Mouse (Mus musculus): Measurements from ENCODE around the gene Tcp11. TPM values are rescaled to one million over a fixed set of nuclear protein-coding genes. Genes with fewer than 3 reads are reported as not detected.

Tcp11 gene
- polyA plus RNA-seq, 1 experiment from 2014 or later: 1.6 TPM

DNA sequence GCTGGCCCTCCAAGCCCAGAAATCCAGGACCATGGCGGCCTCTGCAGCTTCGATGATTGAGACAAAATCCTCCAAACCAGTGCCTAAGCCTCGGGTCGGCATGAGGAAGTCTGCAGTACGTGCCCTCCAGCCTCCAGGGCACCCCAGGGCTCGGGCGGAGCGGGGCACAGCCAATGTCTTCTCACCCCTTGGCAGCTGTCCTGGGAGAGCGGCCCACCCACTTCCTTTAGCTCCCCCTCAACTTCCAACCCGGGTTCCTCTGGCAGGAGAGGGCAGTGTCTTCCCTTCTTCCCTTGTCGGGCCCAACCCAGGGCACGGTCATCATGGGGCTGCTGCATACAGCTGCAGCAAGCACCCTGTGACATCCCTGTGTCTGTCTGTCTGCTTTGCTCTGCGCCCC lies 22.1 kb downstream of the Tcp11 start:
- 83% methylated on average over 13 of the region's 13 CpGs for WGBS
- no peak overlapping the region for H3K4me3 ChIP-seq (ENCODE audit: low read length)
- no peaks in the 10 kb centered on the region for H3K9me3 ChIP-seq (ENCODE audit: control insufficient read depth, low read length)
- H3K27me3 ChIP-seq (replicated peaks; ENCODE audit: control insufficient read depth, insufficient read depth, low read length): no peaks in the 10 kb centered on the region
- no peak for ATAC-seq
- H3K36me3 ChIP-seq (ENCODE audit: control insufficient read depth, insufficient read depth, low read length): peaks cover 7% of the 10 kb centered on the region; the same call in 1 of the 2 replicates
- no peak overlapping the region for H3K4me2 ChIP-seq (ENCODE audit: low read depth, low read length)
- H3K9ac ChIP-seq (ENCODE audit: low read depth, low read length): no peak overlapping the region
- H3K4me1 ChIP-seq (ENCODE audit: control insufficient read depth, insufficient read depth, low read length): no peaks in the 10 kb centered on the region
- no peak overlapping the region for H3K27ac ChIP-seq (ENCODE audit: low read length)

DNA sequence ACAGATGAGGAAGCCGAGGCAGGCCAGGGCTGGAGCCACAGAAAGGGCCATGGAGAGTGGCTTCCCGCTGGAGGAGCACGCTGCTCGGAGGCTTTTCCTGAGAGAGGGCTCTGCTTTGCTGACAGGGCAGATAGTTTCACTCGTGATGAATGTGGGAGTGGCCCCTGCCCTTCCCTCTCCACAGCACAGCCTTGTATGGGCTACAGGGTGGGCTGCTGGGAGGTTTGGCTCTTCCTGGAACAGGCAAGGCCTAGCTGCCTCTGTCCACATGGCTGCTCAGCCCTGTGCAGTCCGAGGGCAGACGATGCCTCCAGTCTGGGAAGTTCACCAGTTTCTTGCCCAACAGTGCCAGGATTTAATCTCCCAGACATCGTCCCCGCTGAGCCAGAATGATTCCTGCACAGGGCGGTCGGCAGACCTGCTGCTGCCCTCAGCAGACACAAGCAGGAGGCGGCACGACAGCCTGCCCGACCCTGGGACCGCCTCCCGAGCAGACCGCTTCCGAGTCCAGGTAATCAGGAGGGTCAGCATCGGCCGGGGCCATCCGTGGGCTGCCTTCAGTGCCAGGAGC lies 28.1 kb downstream of the Tcp11 start:
- WGBS: 75% methylated on average over 21 of the region's 21 CpGs
- Histone ChIP-seq H3K4me2 (ENCODE audit: low read depth, low read length) (no peak overlapping the region), H3K9ac (ENCODE audit: low read depth, low read length) (no peak overlapping the region), H3K9me3 (ENCODE audit: control insufficient read depth, low read length) (no peaks in the 10 kb centered on the region), H3K4me1 (ENCODE audit: control insufficient read depth, insufficient read depth, low read length) (no peaks in the 10 kb centered on the region), H3K36me3 (ENCODE audit: control insufficient read depth, insufficient read depth, low read length) (peaks cover 3% of the 10 kb centered on the region; the same call in 1 of the 2 replicates), H3K27me3 (replicated peaks; ENCODE audit: control insufficient read depth, insufficient read depth, low read length) (no peaks in the 10 kb centered on the region), H3K27ac (ENCODE audit: low read length) (no peak overlapping the region), H3K4me3 (ENCODE audit: low read length) (no peak overlapping the region)
- ATAC-seq: no peak

DNA sequence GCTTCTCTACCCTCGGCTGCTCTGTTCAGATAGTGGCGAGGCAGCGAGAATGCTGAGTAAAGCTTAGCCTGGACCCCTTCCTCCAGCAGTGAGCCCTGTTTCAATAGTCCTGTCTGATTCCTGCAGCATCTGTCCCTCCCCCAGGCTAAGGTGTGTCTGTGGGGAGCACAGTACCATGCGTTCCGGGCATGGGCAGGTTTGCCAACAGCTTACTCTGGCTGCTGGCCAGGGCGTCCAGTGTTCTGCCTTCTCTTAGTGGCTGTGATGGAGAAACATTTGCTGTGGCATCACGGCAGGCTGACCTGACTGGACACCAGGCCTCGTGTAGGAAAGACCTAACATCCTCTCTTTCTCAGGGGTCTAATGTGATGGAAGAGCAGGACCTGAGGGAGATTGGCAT lies 30.2 kb downstream of the Tcp11 start:
- 90% methylated on average over 8 of the region's 8 CpGs for WGBS
- Histone ChIP-seq H3K4me3 (ENCODE audit: low read length) (no peak overlapping the region), H3K27me3 (replicated peaks; ENCODE audit: control insufficient read depth, insufficient read depth, low read length) (no peaks in the 10 kb centered on the region), H3K4me1 (ENCODE audit: control insufficient read depth, insufficient read depth, low read length) (no peaks in the 10 kb centered on the region), H3K9ac (ENCODE audit: low read depth, low read length) (no peak overlapping the region), H3K9me3 (ENCODE audit: control insufficient read depth, low read length) (no peaks in the 10 kb centered on the region), H3K36me3 (ENCODE audit: control insufficient read depth, insufficient read depth, low read length) (peaks cover 3% of the 10 kb centered on the region; the same call in 1 of the 2 replicates), H3K4me2 (ENCODE audit: low read depth, low read length) (no peak overlapping the region), H3K27ac (ENCODE audit: low read length) (no peak overlapping the region)
- ATAC-seq: no peak

DNA sequence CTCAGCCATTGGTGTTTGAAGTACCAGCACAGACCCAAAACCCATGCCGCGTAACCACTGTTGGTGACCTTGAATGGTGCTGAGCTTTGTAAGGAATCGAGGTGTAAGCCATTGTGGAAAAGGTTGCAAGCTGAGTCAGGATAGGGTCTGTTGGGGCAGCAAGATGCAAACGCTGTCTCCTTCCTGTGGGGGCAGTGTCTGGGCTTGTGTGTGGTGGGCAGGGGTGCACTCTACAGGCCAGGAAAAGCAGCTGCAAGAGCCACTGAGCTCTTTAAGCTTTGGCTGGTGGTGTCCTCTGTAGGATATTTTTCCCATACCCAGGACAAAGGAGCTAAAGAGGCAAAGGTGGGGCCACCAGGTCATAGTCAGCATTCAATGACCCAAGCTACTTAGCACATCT lies 32.0 kb downstream of the Tcp11 start:
- Histone ChIP-seq H3K4me3 (ENCODE audit: low read length) (no peak overlapping the region), H3K9me3 (ENCODE audit: control insufficient read depth, low read length) (no peaks in the 10 kb centered on the region), H3K27me3 (replicated peaks; ENCODE audit: control insufficient read depth, insufficient read depth, low read length) (no peaks in the 10 kb centered on the region), H3K36me3 (ENCODE audit: control insufficient read depth, insufficient read depth, low read length) (0 out of 2 replicates have a peak, but pooled peaks cover 3% of the 10 kb centered on the region), H3K27ac (ENCODE audit: low read length) (no peak overlapping the region), H3K9ac (ENCODE audit: low read depth, low read length) (no peak overlapping the region), H3K4me1 (ENCODE audit: control insufficient read depth, insufficient read depth, low read length) (no peaks in the 10 kb centered on the region), H3K4me2 (ENCODE audit: low read depth, low read length) (no peak overlapping the region)
- WGBS: 47% methylated on average over 4 of the region's 4 CpGs
- ATAC-seq: peak; percentile 71; the same call in 1 of the 2 replicates

DNA sequence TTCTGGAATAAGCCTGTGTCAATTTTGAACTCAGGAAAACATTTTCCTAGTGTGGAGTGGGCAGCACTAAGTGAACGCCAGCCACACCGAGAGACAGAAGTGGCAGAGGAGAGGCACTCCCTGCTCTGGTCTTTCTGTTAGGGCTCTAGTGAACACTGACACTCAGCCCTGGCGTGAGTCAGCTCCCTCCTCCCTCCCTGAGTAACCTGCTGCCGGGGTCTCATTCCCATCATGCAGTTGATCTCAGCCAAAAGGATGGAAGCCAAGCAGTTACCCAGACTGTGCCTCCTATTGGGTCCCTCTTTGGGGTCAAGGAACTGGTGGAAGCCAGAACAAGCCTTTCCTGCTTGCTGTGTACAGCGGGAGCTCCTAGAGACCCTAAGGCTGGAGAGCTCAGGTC lies 32.9 kb downstream of the Tcp11 start:
- no peaks in the 10 kb centered on the region for H3K27me3 ChIP-seq (replicated peaks; ENCODE audit: control insufficient read depth, insufficient read depth, low read length)
- 83% methylated on average over 5 of the region's 5 CpGs for WGBS
- 0 out of 2 replicates have a peak, but pooled peaks cover 3% of the 10 kb centered on the region for H3K36me3 ChIP-seq (ENCODE audit: control insufficient read depth, insufficient read depth, low read length)
- H3K9ac ChIP-seq (ENCODE audit: low read depth, low read length): no peak overlapping the region
- H3K9me3 ChIP-seq (ENCODE audit: control insufficient read depth, low read length): no peaks in the 10 kb centered on the region
- ATAC-seq: no peak
- H3K4me3 ChIP-seq (ENCODE audit: low read length): no peak overlapping the region
- H3K4me1 ChIP-seq (ENCODE audit: control insufficient read depth, insufficient read depth, low read length): no peaks in the 10 kb centered on the region
- no peak overlapping the region for H3K27ac ChIP-seq (ENCODE audit: low read length)
- no peak overlapping the region for H3K4me2 ChIP-seq (ENCODE audit: low read depth, low read length)

DNA sequence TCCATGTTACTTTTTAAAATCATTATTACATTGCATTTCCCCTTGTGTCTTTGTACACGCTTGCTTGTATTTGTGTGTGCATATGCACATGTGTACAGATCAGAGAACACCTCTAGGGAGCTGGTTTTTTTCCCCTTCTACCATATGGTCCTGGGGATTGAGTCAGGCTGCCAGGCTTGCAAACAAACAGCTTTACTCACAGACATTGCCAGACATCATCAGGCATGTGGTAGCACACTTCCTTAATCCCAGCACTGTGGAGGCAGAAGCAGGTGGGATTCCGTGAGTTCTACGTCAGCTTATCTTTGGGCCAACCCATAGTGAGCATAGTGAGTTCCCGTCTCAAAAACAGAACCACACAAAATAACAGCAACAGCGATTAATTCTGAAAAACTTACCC lies 33.4 kb downstream of the Tcp11 start:
- no peaks in the 10 kb centered on the region for H3K9me3 ChIP-seq (ENCODE audit: control insufficient read depth, low read length)
- H3K9ac ChIP-seq (ENCODE audit: low read depth, low read length): no peak overlapping the region
- no peak overlapping the region for H3K4me3 ChIP-seq (ENCODE audit: low read length)
- H3K36me3 ChIP-seq (ENCODE audit: control insufficient read depth, insufficient read depth, low read length): 0 out of 2 replicates have a peak, but pooled peaks cover 3% of the 10 kb centered on the region
- H3K4me2 ChIP-seq (ENCODE audit: low read depth, low read length): no peak overlapping the region
- no peak overlapping the region for H3K27ac ChIP-seq (ENCODE audit: low read length)
- no peaks in the 10 kb centered on the region for H3K4me1 ChIP-seq (ENCODE audit: control insufficient read depth, insufficient read depth, low read length)
- ATAC-seq: no peak
- H3K27me3 ChIP-seq (replicated peaks; ENCODE audit: control insufficient read depth, insufficient read depth, low read length): no peaks in the 10 kb centered on the region
- WGBS: 88% methylated on average over 5 of the region's 5 CpGs

DNA sequence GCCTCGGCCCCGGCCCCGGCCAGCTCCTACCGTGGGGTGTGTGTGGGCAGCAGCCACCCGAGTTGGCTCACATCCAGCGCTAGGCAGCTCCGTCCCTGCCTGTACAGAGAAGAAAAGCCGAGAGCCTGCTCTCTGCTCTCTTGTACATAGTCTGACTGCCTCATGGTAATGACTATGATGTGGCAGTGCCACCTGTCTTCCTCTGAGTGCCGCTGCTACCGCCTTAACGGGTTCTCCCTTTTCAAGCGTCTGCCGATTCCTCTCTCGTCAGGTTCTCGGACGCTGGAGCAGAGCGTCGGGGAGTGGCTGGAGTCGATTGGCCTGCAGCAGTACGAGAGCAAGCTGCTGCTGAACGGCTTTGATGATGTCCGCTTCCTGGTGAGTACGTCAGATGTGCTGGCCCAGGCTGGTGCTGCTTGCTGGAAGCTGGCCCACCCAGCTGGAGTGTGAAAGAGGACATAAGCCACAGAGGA lies 38.1 kb downstream of the Tcp11 start:
- H3K36me3 ChIP-seq (ENCODE audit: control insufficient read depth, insufficient read depth, low read length): peaks cover 2% of the 10 kb centered on the region; the same call in 1 of the 2 replicates
- no peak overlapping the region for H3K27ac ChIP-seq (ENCODE audit: low read length)
- H3K4me3 ChIP-seq (ENCODE audit: low read length): no peak overlapping the region
- H3K9ac ChIP-seq (ENCODE audit: low read depth, low read length): no peak overlapping the region
- no peaks in the 10 kb centered on the region for H3K27me3 ChIP-seq (replicated peaks; ENCODE audit: control insufficient read depth, insufficient read depth, low read length)
- H3K4me1 ChIP-seq (ENCODE audit: control insufficient read depth, insufficient read depth, low read length): no peaks in the 10 kb centered on the region
- 62% methylated on average over 23 of the region's 23 CpGs for WGBS
- no peak overlapping the region for H3K4me2 ChIP-seq (ENCODE audit: low read depth, low read length)
- no peak for ATAC-seq
- H3K9me3 ChIP-seq (ENCODE audit: control insufficient read depth, low read length): no peaks in the 10 kb centered on the region

DNA sequence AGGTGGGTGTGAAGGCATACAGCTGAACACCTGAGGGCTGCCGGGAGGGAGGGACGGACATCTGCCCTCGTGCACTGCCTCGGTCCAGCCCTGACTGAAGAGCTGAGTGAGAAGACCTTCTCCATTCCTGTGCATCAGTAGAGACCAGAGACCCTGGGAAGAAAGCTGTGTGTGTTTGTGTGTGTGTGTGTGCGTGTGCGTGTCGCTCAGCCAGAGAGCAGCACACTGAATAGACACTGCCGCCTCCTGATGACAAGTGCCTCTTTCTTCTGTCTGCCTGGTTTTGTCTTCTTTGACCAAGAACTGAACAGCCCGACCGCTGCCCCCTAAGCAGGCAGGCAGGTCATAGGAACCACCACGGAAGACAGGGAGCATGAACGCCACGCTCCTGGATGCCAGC lies 39.1 kb downstream of the Tcp11 start:
- Histone ChIP-seq H3K27ac (ENCODE audit: low read length) (no peak overlapping the region), H3K4me3 (ENCODE audit: low read length) (no peak overlapping the region), H3K9me3 (ENCODE audit: control insufficient read depth, low read length) (no peaks in the 10 kb centered on the region), H3K9ac (ENCODE audit: low read depth, low read length) (no peak overlapping the region), H3K27me3 (replicated peaks; ENCODE audit: control insufficient read depth, insufficient read depth, low read length) (no peaks in the 10 kb centered on the region), H3K4me2 (ENCODE audit: low read depth, low read length) (no peak overlapping the region), H3K4me1 (ENCODE audit: control insufficient read depth, insufficient read depth, low read length) (no peaks in the 10 kb centered on the region), H3K36me3 (ENCODE audit: control insufficient read depth, insufficient read depth, low read length) (peaks cover 2% of the 10 kb centered on the region; the same call in 1 of the 2 replicates)
- ATAC-seq: no peak
- 85% methylated on average over 13 of the region's 13 CpGs for WGBS

DNA sequence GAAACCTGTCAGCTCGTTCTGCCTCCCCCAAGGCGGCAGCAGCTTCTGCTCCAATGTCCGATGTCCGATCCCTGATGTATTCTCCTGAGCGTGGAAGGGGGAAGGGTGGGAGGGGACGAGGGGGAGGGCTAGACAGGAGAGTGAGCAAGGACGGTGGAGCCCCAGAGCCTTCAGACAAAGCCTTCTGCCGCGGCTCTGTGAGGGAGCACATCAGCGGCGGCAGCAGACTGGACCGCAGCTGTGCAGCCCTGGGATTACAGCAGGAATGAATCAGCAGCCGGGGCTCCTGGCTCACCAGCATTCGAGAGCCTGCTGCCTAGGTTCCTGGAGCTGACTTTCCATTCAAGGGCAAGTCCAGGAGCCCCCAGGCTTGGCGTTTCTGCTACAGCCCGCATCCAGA lies 39.8 kb downstream of the Tcp11 start:
- H3K36me3 ChIP-seq (ENCODE audit: control insufficient read depth, insufficient read depth, low read length): peaks cover 2% of the 10 kb centered on the region; the same call in 1 of the 2 replicates
- ATAC-seq: no peak
- no peak overlapping the region for H3K27ac ChIP-seq (ENCODE audit: low read length)
- no peak overlapping the region for H3K9ac ChIP-seq (ENCODE audit: low read depth, low read length)
- WGBS: 50% methylated on average over 16 of the region's 16 CpGs
- H3K4me2 ChIP-seq (ENCODE audit: low read depth, low read length): no peak overlapping the region
- H3K4me1 ChIP-seq (ENCODE audit: control insufficient read depth, insufficient read depth, low read length): no peaks in the 10 kb centered on the region
- H3K27me3 ChIP-seq (replicated peaks; ENCODE audit: control insufficient read depth, insufficient read depth, low read length): no peaks in the 10 kb centered on the region
- H3K9me3 ChIP-seq (ENCODE audit: control insufficient read depth, low read length): no peaks in the 10 kb centered on the region
- H3K4me3 ChIP-seq (ENCODE audit: low read length): no peak overlapping the region

All from intestine, embryonic 16.5 days (tissue).